Mouse (Mus musculus) bone marrow macrophage, adult 2 months (primary cell): ENCODE results near the gene Parp1.

Experiments used
- CTCF ChIP-seq: IDR thresholded peaks from 2 replicates; pipeline ENCODE4 v1.5.1; 2012; ENCODE audit warnings: low read depth, mild to moderate bottlenecking, low read length, moderate library complexity
- POLR2A ChIP-seq: IDR thresholded peaks from 2 replicates; pipeline ENCODE4 v1.6.1; 2012; ENCODE audit warnings: mild to moderate bottlenecking, low read depth, low read length, borderline replicate concordance

- TF ChIP-seq CTCF (0 out of 2 replicates have a peak, but pooled peaks have one; percentile 23), POLR2A (no peak)
Observed at GRCm38 (mm10) chr1:180639416-180640401, 71.0 kb downstream of the Parp1 start.
